Mouse (Mus musculus): ENCODE data around the gene Zfp82. TPM values are rescaled to one million over a fixed set of nuclear protein-coding genes. Genes with fewer than 3 reads are reported as not detected.

Gene Zfp82
- 4.0 TPM for total RNA-seq (2023)

DNA sequence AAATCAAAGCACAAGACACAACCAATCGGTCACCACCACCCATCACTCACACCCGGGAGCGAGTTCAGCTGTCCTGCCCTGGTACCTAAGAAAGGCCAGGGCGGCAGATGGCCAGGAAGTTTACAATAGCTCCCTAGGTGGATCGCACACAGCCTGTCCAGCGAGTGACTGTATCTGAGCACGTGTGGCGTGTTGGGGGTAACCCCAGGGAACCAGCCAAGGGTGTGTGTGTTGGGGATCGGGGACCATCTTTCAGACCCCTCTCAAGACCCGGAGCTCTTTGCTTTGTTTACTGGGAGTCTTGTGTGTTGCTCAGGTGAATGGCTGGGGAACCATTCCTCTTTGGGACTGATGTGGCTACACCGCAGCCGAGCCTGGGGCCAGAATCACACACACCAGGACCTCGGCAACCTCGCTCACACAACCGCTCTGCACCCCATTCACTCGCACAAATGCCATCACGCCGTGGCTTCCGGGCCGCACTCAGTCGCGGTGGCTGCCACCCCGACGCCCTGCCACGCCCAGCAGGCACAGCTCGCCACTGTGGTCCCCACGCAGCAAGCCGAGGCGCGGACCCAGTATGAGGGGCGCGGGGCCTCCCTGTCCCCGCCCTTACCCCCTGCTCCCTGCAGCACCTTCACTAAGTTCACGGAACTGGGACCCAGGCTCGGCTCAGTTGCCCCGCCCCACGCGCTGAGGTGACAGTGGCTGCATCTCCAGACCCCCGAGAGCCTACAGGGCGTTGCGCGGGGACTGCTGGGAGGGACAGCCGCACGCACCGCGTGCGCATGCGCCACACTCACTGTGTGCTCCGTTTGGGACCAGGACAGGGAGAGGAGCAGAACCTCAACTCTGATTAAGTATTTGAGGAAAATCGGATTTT lies at the start of gene Zfp82:
Gene Zfp82, minus strand, starts transcription at position 755 of the 883 bp plus-strand sequence.

DNA sequence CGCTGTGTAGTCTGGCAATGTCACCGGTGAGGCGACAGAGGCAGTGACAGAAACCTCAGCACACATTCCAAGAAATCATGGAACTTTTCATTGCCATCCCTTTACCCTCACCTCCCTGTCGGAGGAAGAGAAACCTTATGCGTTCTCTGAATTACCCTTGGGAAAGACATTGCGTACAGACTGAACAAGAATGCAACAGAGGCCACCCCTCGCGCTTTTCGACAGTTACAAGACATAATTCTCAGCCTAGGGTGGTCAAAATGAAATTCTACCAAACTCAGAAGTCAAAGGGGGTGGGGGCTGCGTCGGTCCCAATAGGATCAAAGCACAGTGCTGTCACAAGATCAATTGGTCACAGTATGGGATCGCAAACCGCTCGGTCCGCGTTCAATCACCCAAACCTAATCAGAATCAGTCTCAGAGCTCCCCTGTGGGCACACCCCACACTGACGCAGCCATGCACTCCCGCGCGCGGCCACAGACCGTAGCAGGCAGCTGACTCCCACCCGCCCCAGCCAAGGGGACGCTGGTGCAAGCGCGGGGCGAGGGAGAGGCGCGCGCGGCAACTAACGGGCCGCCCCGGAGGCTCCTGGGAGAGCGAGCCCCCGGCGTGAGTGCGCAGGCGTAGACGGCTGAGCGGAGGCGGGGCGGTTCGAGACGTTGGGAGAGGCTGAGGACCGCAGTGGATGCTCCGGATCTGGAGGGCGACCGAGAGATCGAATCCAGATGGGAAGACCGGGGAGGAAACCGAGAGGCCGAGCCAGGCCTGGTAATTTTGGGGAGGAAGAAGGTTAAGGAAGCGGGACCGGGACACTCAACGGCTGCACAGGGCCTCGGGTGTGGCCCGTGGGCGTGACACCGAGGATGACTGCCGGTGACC lies 48.8 kb upstream of the Zfp82 start, which contains the start of gene Zfp382:
Gene Zfp382, plus strand, starts transcription at position 635 of the 880 bp plus-strand sequence.

DNA sequence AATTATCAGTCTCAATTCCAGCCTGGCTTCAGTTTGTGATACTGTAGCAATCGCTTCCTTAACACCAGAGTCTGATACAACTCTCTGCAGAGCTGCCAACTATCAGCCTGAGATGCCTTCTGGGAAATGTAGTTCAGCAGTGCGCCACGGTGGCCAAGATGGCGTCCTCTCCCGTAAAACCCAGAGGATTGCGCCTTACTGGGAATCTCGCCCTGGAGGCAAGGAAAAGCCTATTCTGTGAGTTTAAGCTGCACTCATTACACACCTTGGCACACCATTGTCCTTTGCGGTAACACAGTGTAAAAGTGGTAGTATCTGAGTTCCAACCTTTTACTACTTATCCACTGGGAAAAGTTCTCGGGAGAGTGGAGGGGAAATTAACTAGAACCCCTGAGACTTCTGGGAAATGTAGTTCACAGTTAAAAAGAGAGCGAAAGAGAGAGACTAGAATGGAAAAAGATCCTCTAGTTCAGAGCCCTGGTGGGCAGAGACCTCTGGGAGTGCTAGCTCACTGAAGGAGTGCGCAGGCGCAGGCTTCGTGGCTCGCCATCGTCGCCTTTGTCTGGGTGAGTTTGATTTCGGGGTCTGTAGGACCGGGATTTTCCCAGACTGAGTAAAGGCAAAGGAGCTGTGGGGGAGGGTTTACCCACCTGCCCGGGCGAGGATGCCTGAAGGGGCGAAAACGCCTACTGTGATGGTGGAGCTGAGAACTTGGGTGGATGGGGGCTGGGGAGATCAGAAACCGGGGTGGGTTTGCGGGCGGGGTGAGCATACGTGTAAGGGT lies 22.1 kb upstream of the Zfp82 start, which contains the start of gene Zfp260:
Gene Zfp260, plus strand, starts transcription at position 132 of the 784 bp plus-strand sequence.

DNA sequence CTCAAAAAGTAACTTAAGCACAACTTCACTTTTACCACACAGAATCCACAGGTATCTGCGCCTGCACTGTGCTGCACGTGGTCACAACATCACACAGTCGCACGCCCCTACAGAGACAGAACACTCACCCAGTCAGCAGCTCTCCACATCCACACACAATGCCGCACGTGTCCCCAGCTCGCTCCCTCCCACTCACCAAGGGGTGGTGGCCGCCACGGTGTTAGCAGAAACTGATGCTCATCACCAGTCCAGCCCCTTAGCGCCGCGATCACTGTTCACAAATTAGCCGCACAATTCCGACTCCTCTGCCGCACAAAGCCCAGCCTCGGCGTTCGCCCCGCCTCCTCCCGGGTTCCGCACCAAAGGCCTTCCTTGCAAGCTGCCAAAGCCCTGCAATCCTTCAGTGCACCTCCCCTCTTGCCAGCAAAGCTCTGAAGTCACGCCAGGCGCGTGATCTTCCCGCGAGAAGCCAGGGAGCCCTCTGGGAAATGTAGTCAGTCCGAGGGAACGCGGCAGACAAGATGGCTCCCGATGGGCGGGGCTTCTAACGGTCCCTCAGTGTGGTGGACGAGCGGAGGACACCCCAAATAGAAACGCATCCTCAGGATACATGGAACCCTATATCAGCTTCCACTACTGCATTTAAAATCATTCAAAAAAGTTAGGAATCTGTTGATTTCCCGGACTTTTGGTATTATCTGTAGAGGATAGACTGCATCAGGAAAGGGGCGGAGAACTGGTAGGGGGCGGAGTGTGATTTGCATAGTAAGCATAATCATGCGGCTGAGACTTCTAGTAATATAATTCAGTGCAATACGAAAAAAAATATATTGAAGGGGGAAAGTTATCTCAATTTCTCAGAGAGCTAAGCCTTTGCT lies 17.6 kb upstream of the Zfp82 start, which contains the start of the genes Gm26920 and Zfp566:
Gene Gm26920, minus strand, starts transcription at position 319 of the 878 bp plus-strand sequence.
Gene Zfp566, minus strand, starts transcription at position 436 of the 878 bp plus-strand sequence.

DNA sequence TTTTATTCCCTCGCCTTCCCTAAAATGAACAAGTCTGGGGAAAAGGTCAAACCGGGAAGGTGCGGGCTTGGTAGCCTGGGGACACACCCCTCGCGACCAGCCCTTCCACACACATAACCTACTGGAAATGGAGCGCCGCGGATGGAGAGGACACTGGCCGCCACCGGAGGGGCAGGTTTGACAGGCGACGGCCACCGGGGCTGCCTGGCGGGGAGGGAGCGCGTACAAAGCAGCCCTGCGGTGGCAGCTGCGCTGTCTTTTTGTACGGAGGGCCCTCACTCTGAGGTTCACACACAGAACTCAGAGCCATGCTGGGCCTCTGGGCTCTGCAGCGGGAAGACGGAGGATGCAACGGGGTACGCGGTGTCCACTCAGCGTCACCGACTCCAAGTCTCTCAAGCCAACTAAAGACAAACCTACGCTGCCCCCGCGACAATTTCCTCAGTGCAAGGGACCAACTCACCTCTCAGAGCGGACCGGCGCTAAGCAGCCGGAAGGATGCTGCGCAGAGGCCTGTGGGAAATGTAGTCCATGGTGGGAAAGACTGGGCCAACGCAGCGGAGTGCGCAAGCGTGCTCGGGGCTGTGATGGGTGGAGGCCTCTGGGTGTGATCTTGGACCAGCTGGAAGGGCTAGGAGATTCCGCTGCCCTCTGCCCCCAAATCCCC lies 21.7 kb downstream of the Zfp82 start, which contains the start of gene Zfp14:
Gene Zfp14, minus strand, starts transcription at position 499 of the 667 bp plus-strand sequence.

Other genes starting within 250 kb of the Zfp82 start
- 8.1 TPM for gene Zfp940, start 219.2 kb downstream of the Zfp82 start, total RNA-seq (2023)
- gene Zfp420, start 212.9 kb downstream of the Zfp82 start, total RNA-seq (2023), result 22.0 TPM
- 6.3 TPM for gene Zfp27, start 166.3 kb downstream of the Zfp82 start, total RNA-seq (2023)
- 1.6 TPM for gene Zfp383, start 164.7 kb downstream of the Zfp82 start, total RNA-seq (2023)
- gene Zfp74, start 118.8 kb downstream of the Zfp82 start, total RNA-seq (2023), result 8.1 TPM
- gene Zfp568, start 88.9 kb downstream of the Zfp82 start, total RNA-seq (2023), result 12.8 TPM
- 2.0 TPM for gene Zfp14, start 21.5 kb downstream of the Zfp82 start, total RNA-seq (2023)
- not detected for gene Gm26920, start 17.5 kb upstream of the Zfp82 start, total RNA-seq (2023)
- 9.0 TPM for gene Zfp566, start 17.6 kb upstream of the Zfp82 start, total RNA-seq (2023)
- 55.2 TPM for gene Zfp260, start 21.9 kb upstream of the Zfp82 start, total RNA-seq (2023)
- gene Zfp382, start 49.0 kb upstream of the Zfp82 start, total RNA-seq (2023), result 5.2 TPM
- 41.9 TPM for gene Zfp146, start 96.8 kb upstream of the Zfp82 start, total RNA-seq (2023)
- gene Cox7a1, start 111.2 kb upstream of the Zfp82 start, total RNA-seq (2023), result not detected
- gene Capns1, start 125.9 kb upstream of the Zfp82 start, total RNA-seq (2023), result 123 TPM
- gene Polr2i, start 159.0 kb upstream of the Zfp82 start, total RNA-seq (2023), result 23.6 TPM
- 25.8 TPM for gene Tbcb, start 159.4 kb upstream of the Zfp82 start, total RNA-seq (2023)
- gene Ovol3, start 162.8 kb upstream of the Zfp82 start, total RNA-seq (2023), result not detected
- gene Thap8, start 207.2 kb upstream of the Zfp82 start, total RNA-seq (2023), result 0.64 TPM
- gene Wdr62, start 207.5 kb upstream of the Zfp82 start, total RNA-seq (2023), result 5.8 TPM
- gene Clip3, start 218.8 kb upstream of the Zfp82 start, total RNA-seq (2023), result 0.53 TPM
- gene Alkbh6, start 235.8 kb upstream of the Zfp82 start, total RNA-seq (2023), result 64.0 TPM
- 6.4 TPM for gene Syne4, start 241.9 kb upstream of the Zfp82 start, total RNA-seq (2023)
- gene E130208F15Rik, start 248.8 kb upstream of the Zfp82 start, total RNA-seq (2023), result 5.8 TPM